Mouse (Mus musculus): ENCODE data around the gene Cldn2. TPM values are rescaled to one million over a fixed set of nuclear protein-coding genes. Genes with fewer than 3 reads are reported as not detected.

Cldn2 gene
- total and polyA plus RNA-seq, 3 experiments = not detected

DNA sequence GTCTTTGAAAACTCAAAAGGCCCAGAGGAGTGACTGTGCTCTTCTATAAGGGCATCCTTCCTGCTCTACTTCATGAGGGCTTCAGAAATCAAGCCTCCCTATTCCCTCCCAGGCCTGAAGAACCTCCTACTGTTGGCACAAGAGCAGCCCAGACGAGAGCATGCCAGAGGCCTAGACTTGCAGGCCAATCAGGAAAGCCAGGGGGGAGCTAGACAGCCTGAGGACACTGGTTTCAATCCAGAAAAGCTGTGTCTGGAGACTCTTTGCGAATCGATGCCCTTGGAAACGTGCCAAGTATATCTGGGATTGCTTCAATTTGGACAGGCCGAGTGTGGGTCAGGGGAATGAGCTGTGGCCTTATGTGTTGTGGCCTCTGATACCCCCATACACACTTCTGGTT, 21.2 kb upstream of the Cldn2 start:
- no peak overlapping the region for H3K9ac ChIP-seq (ENCODE audit: control insufficient read depth, low read depth, low read length, poor library complexity, severe bottlenecking)
- H3K79me2 ChIP-seq (ENCODE audit: control insufficient read depth, insufficient read depth, low read length, poor library complexity) = no peaks in the 10 kb centered on the region; the same call in 1 of the 2 replicates
- peaks cover 0 to 13% of the 10 kb centered on the region in 2 experiments; a peak in 2 of 4 replicates for H3K36me3 ChIP-seq (ENCODE audit: control insufficient read depth in 1 of 2, insufficient read depth in 2 of 2, low read length in 2 of 2)
- DNase-seq (ENCODE audit: low read depth, low spot score) = no peak
- no peak overlapping the region for H3K4me3 ChIP-seq (ENCODE audit: control insufficient read depth in 1 of 2, insufficient read depth in 1 of 2, low read depth in 2 of 2, low read length in 2 of 2)
- no peaks in the 10 kb centered on the region for H3K27me3 ChIP-seq (ENCODE audit: control insufficient read depth in 1 of 2, insufficient read depth in 2 of 2, low read length in 2 of 2)
- no peaks in the 10 kb centered on the region for H3K9me3 ChIP-seq (replicated peaks; ENCODE audit: insufficient read depth, low read length)
- H3K27ac ChIP-seq (ENCODE audit: control insufficient read depth, low read depth, low read length) = no peak overlapping the region
- H3K4me1 ChIP-seq (ENCODE audit: control insufficient read depth in 1 of 2, insufficient read depth in 2 of 2, low read length in 2 of 2) = peaks cover 7 to 24% of the 10 kb centered on the region in 2 experiments; a peak in 3 of 4 replicates
- TF ChIP-seq ZC3H11A (IDR thresholded peaks at IDR 0.05; ENCODE audit: low read depth, low read length) (no peak), ELF1 (IDR thresholded peaks at IDR 0.05; ENCODE audit: low read depth, low read length) (no peak), CHD2 (IDR thresholded peaks at IDR 0.05; ENCODE audit: low read length) (no peak), HCFC1 (IDR thresholded peaks at IDR 0.05; ENCODE audit: low read depth, low read length) (no peak), NRF1 (IDR thresholded peaks at IDR 0.05; ENCODE audit: insufficient read depth, low read depth, low read length, poor library complexity, severe bottlenecking) (no peak), POLR2AphosphoS5 (IDR thresholded peaks at IDR 0.05; ENCODE audit: borderline replicate concordance, low read depth, low read length) (no peak), USF1 (IDR thresholded peaks at IDR 0.05; ENCODE audit: low read depth, low read length) (no peak), ZNF384 (IDR thresholded peaks at IDR 0.05; ENCODE audit: low read depth, low read length) (no peak), TAL1 (IDR thresholded peaks at IDR 0.05; ENCODE audit: low read length) (no peak), TCF12 (IDR thresholded peaks at IDR 0.05; ENCODE audit: low read depth, low read length) (no peak), BHLHE40 (IDR thresholded peaks at IDR 0.05; ENCODE audit: borderline replicate concordance, low read depth, low read length) (no peak), MAX (IDR thresholded peaks at IDR 0.05; ENCODE audit: low read length) (no peak), SMC3 (IDR thresholded peaks at IDR 0.05; ENCODE audit: low read depth, low read length) (no peak), GABPA (IDR thresholded peaks at IDR 0.05; ENCODE audit: low read depth, low read length) (no peak), ZKSCAN1 (IDR thresholded peaks at IDR 0.05; ENCODE audit: low read depth, low read length) (no peak), GATA1 (IDR thresholded peaks at IDR 0.05; ENCODE audit: low read depth, low read length) (no peak), POLR2A (IDR thresholded peaks at IDR 0.05; ENCODE audit: control insufficient read depth in 1 of 2, insufficient read depth in 1 of 2, low read depth in 1 of 2, low read length in 2 of 2, poor library complexity in 1 of 2) (no peak), USF2 (IDR thresholded peaks at IDR 0.05; ENCODE audit: borderline replicate concordance in 1 of 2, insufficient read depth in 1 of 2, low read depth in 1 of 2, low read length in 2 of 2) (no peak), EP300 (IDR thresholded peaks at IDR 0.05; ENCODE audit: low read depth in 1 of 2, low read length in 2 of 2) (no peak), CTCF (IDR thresholded peaks at IDR 0.05 in 2 of 3, conservative IDR thresholded peaks at IDR 0.05 in 1 of 3; ENCODE audit: control insufficient read depth in 1 of 3, insufficient read depth in 1 of 3, low read depth in 2 of 3, low read length in 3 of 3, poor library complexity in 1 of 3, severe bottlenecking in 1 of 3) (no peak)

DNA sequence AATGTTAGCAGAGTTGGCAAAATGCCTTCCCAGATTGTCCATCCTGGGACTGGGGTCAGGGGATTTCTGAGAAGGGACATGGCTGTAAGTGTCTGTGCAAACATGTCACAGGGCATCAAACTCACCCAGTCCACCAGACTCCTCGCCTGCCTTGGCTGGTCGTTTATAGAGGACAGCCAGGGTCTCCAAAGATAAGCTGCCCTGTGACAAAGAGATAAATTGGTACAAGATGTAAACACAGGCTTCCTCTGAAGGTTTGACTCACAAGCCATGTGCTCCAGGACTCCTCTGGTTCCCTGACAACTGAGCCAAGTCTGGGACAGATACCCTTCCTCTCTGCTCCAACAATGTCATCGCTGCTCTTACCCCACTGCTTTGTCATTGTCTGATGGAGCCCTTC, 19.6 kb upstream of the Cldn2 start:
- peak; percentile 57 for DNase-seq (ENCODE audit: low read depth, low spot score)
- H3K4me1 ChIP-seq (ENCODE audit: control insufficient read depth in 1 of 2, insufficient read depth in 2 of 2, low read length in 2 of 2) = peaks cover 10 to 33% of the 10 kb centered on the region in 2 experiments
- TF ChIP-seq ELF1 (IDR thresholded peaks at IDR 0.05; ENCODE audit: low read depth, low read length) (no peak), MEF2A (IDR thresholded peaks at IDR 0.05; ENCODE audit: extremely low read depth, insufficient replicate concordance, low read depth, low read length, poor library complexity, severe bottlenecking) (no peak), MAX (IDR thresholded peaks at IDR 0.05; ENCODE audit: low read length) (peak; percentile 77), TBP (IDR thresholded peaks at IDR 0.05; ENCODE audit: low read depth, low read length) (no peak), TCF12 (IDR thresholded peaks at IDR 0.05; ENCODE audit: low read depth, low read length) (peak; percentile 86), NELFE (IDR thresholded peaks at IDR 0.05; ENCODE audit: low read depth, low read length) (0 out of 2 replicates have a peak, but pooled peaks have one; percentile 17), GATA1 (IDR thresholded peaks at IDR 0.05; ENCODE audit: low read depth, low read length) (peak; percentile 74), BHLHE40 (IDR thresholded peaks at IDR 0.05; ENCODE audit: borderline replicate concordance, low read depth, low read length) (0 out of 2 replicates have a peak, but pooled peaks have one; percentile 20), SMC3 (IDR thresholded peaks at IDR 0.05; ENCODE audit: low read depth, low read length) (no peak), TAL1 (IDR thresholded peaks at IDR 0.05; ENCODE audit: low read length) (peak; percentile 71), EP300 (IDR thresholded peaks at IDR 0.05; ENCODE audit: low read depth in 1 of 2, low read length in 2 of 2) (peak; percentile 71 to 76), GABPA (IDR thresholded peaks at IDR 0.05; ENCODE audit: low read depth, low read length) (no peak), ZC3H11A (IDR thresholded peaks at IDR 0.05; ENCODE audit: low read depth, low read length) (no peak), MYC (IDR thresholded peaks at IDR 0.05; ENCODE audit: low read depth, low read length) (peak; percentile 89), ETS1 (IDR thresholded peaks at IDR 0.05; ENCODE audit: low read depth, low read length) (peak; percentile 61), SIN3A (IDR thresholded peaks at IDR 0.05; ENCODE audit: low read length) (peak; percentile 55), MYB (IDR thresholded peaks at IDR 0.05; ENCODE audit: low read depth, low read length) (0 out of 2 replicates have a peak, but pooled peaks have one; percentile 27), RCOR1 (IDR thresholded peaks at IDR 0.05; ENCODE audit: low read depth, low read length) (peak; percentile 36; the same call in 1 of the 2 replicates), MAZ (IDR thresholded peaks at IDR 0.05; ENCODE audit: low read depth, low read length) (no peak)

More for the DNA sequence above, 19.6 kb upstream of the Cldn2 start:
- 0 out of 2 replicates have a peak overlapping the region, but pooled peaks have one; percentile 1 for H3K27ac ChIP-seq (ENCODE audit: control insufficient read depth, low read depth, low read length)
- no peak overlapping the region for H3K4me3 ChIP-seq (ENCODE audit: control insufficient read depth in 1 of 2, insufficient read depth in 1 of 2, low read depth in 2 of 2, low read length in 2 of 2)
- no peaks in the 10 kb centered on the region for H3K27me3 ChIP-seq (ENCODE audit: control insufficient read depth in 1 of 2, insufficient read depth in 2 of 2, low read length in 2 of 2)
- no peak overlapping the region for H3K9ac ChIP-seq (ENCODE audit: control insufficient read depth, low read depth, low read length, poor library complexity, severe bottlenecking)
- H3K9me3 ChIP-seq (replicated peaks; ENCODE audit: insufficient read depth, low read length) = no peaks in the 10 kb centered on the region
- peaks cover 0 to 23% of the 10 kb centered on the region in 2 experiments; a peak in 2 of 4 replicates for H3K36me3 ChIP-seq (ENCODE audit: control insufficient read depth in 1 of 2, insufficient read depth in 2 of 2, low read length in 2 of 2)
- H3K79me2 ChIP-seq (ENCODE audit: control insufficient read depth, insufficient read depth, low read length, poor library complexity) = no peaks in the 10 kb centered on the region
